Mouse (Mus musculus) bone marrow macrophage, adult 2 months (primary cell): ENCODE data around the gene Fhl2.

ENCODE experiments used
- CTCF ChIP-seq: IDR thresholded peaks from 2 replicates; pipeline ENCODE4 v1.5.1; 2012; ENCODE audit warnings: low read depth, mild to moderate bottlenecking, low read length, moderate library complexity
- POLR2A ChIP-seq: IDR thresholded peaks from 2 replicates; pipeline ENCODE4 v1.6.1; 2012; ENCODE audit warnings: mild to moderate bottlenecking, low read depth, low read length, borderline replicate concordance

DNA sequence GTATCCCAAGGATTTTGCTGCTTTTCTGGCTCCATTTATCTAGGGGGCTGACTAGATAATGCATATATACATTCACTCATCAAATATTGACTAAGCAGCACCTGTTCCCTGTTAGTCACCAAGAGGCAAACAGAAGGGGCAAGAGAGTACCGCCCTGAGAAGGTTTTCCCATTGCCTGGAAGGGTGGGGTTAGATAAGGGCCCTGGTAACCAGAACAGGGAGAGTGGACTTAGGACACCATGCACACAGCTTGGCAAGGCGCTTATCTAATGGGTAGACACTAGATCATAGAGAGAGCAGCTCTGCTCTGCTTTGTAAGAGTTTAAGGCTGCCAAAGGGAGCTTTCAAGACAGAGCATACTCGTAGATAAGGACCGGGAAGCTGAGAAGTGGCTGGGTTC, 44.2 kb downstream of the Fhl2 start:
- TF ChIP-seq CTCF (no peak), POLR2A (no peak)
